Mouse (Mus musculus) lung, embryonic 16.5 days (tissue): ENCODE results near the gene Bbof1. TPM values are rescaled to one million over a fixed set of nuclear protein-coding genes. Genes with fewer than 3 reads are reported as not detected.
A peak's percentile ranks its signal among the peaks of the same experiment; 100 is the strongest.

ENCODE experiments used
- ATAC-seq: fragments of 200-750 bp; cut with Nextera tagmentation; 2 replicates; pipeline ENCODE4 v1.8.0; 2017; ENCODE audit warnings: low read depth, mild to moderate bottlenecking, moderate library complexity
- H3K27ac ChIP-seq: fragments of 300-500 bp; sonication (generic); 2 replicates; pipeline ENCODE4 v1.5.1; 2014; ENCODE audit warnings: mild to moderate bottlenecking, control low read depth, low read length
- H3K27me3 ChIP-seq: fragments of 300-500 bp; sonication (generic); 2 replicates; pipeline ENCODE4 v1.6.1; 2014; ENCODE audit warnings: low read depth, low read length, mixed read lengths; ENCODE audit not compliant: control insufficient read depth, insufficient read depth
- H3K36me3 ChIP-seq: fragments of 300-500 bp; sonication (generic); 2 replicates; pipeline ENCODE4 v1.6.1; 2014; ENCODE audit warnings: low read length; ENCODE audit not compliant: control insufficient read depth, insufficient read depth
- H3K4me1 ChIP-seq: fragments of 300-500 bp; sonication (generic); replicated peaks from 2 replicates; pipeline ENCODE4 v1.6.1; 2014; ENCODE audit warnings: low read length, mixed read lengths; ENCODE audit not compliant: control insufficient read depth, insufficient read depth
- H3K4me2 ChIP-seq: fragments of 300-500 bp; sonication (generic); 2 replicates; pipeline ENCODE4 v1.6.1; 2014; ENCODE audit warnings: low read depth, low read length, control low read depth
- H3K4me3 ChIP-seq: fragments of 300-500 bp; sonication (generic); 2 replicates; pipeline ENCODE4 v1.5.1; 2014; ENCODE audit warnings: mild to moderate bottlenecking, low read length, control low read depth
- H3K9ac ChIP-seq: fragments of 300-500 bp; sonication (generic); 2 replicates; pipeline ENCODE4 v1.6.1; 2014; ENCODE audit warnings: low read length, control low read depth
- H3K9me3 ChIP-seq: fragments of 300-500 bp; sonication (generic); 2 replicates; pipeline ENCODE4 v1.6.1; 2016; ENCODE audit warnings: low read length; ENCODE audit not compliant: control insufficient read depth
- WGBS: fragments of 180-500 bp; shearing (Covaris S2); extraction: QIAGEN DNeasy Blood & Tissue Kit; methylation state at CpG from one replicate; pipeline ENCODE4 v1.1.7; 2014; 5-methylcytosine and 5-hydroxymethylcytosine counted together
- polyA plus RNA-seq: library from polyadenylated mRNA; unstranded; fragments of >200 nt; fragmentation: Nextera tagmentation; extraction: Ambion mirVana; gene quantifications from 2 replicates; pipeline ENCODE4 v1.2.1, GENCODE M21; 2015

Bbof1 gene
- polyA plus RNA-seq, 1 experiment from 2014 or later: 3.5 TPM

DNA sequence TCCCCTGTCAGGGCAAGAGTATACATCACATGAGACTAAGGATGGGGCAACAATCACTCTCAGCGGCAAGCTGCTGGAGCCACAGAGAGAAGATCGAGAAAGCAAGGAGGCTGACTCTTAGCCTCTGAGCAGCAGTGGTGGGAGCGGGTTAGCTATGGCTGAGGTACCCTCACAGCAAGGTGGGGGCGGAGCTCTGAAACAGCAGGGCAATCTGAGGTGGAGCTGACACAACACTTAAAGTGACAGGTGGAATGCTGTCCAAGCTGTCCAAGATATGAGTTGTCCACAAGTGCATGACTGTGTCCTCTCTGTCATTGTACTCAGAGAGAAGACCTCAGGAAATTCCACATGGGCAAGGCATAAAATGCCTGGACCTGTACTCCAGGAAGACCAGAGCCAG is 26.5 kb upstream of the Bbof1 start:
- no peak for ATAC-seq
- no peaks in the 10 kb centered on the region for H3K27me3 ChIP-seq
- no peaks in the 10 kb centered on the region for H3K36me3 ChIP-seq
- H3K4me1 ChIP-seq: peaks cover 12% of the 10 kb centered on the region
- 69% methylated on average over 4 of the region's 4 CpGs for WGBS
- no peak overlapping the region for H3K27ac ChIP-seq
- H3K9ac ChIP-seq: no peak overlapping the region
- no peaks in the 10 kb centered on the region for H3K9me3 ChIP-seq
- no peak overlapping the region for H3K4me3 ChIP-seq
- no peak overlapping the region for H3K4me2 ChIP-seq

DNA sequence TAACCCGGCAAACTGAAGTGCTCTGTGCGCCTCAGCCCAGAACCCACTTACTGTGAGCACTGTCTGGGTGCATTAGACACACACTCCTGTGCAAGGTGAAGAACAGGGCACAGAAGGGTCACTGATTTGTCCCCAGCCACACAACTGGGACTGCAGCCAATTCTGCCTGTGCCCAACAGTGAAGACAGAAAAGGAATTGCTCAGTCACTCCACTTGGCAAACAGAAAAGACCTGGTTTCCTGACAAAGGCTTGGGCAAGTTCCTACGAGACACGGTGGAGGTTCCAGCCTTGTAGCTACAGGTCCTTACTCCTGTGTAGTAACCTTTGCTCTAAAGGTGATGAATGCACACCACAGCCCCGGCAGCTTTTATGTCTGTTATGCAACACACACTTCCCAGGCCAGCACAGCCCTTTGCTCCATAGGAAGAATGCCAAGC is 24.2 kb upstream of the Bbof1 start:
- Histone ChIP-seq H3K4me1 (peaks cover 12% of the 10 kb centered on the region), H3K9ac (no peak overlapping the region), H3K4me2 (no peak overlapping the region), H3K36me3 (no peaks in the 10 kb centered on the region), H3K27ac (peak overlapping the region; percentile 78), H3K27me3 (no peaks in the 10 kb centered on the region), H3K9me3 (no peaks in the 10 kb centered on the region), H3K4me3 (no peak overlapping the region)
- peak; percentile 86 for ATAC-seq
- WGBS: 32% methylated on average over 5 of the region's 5 CpGs

DNA sequence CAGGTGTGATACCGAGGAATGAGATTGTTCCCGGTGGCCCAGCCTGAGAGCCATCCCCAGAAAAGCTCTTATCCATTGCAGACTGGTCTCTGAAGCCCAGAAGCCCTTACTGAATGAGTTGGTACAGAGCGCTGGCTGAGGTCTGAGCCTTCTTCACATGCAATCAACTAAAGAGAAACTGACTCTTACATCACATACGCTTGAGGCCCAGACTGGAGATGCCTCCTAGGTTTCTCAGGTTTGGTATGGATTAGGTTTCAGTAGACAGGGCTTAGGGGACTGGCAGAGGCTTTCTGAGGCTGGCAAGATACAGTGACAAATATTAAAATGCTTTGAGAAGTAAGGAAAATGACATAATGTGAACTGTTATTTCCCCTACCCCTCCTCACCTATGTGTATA is 23.5 kb upstream of the Bbof1 start:
- no peak overlapping the region for H3K4me2 ChIP-seq
- H3K27me3 ChIP-seq: no peaks in the 10 kb centered on the region
- no peak overlapping the region for H3K4me3 ChIP-seq
- H3K36me3 ChIP-seq: no peaks in the 10 kb centered on the region
- no peak overlapping the region for H3K9ac ChIP-seq
- H3K27ac ChIP-seq: peak overlapping the region; percentile 78
- peaks cover 12% of the 10 kb centered on the region for H3K4me1 ChIP-seq
- 75% methylated on average over 4 of the region's 4 CpGs for WGBS
- no peak for ATAC-seq
- H3K9me3 ChIP-seq: no peaks in the 10 kb centered on the region

DNA sequence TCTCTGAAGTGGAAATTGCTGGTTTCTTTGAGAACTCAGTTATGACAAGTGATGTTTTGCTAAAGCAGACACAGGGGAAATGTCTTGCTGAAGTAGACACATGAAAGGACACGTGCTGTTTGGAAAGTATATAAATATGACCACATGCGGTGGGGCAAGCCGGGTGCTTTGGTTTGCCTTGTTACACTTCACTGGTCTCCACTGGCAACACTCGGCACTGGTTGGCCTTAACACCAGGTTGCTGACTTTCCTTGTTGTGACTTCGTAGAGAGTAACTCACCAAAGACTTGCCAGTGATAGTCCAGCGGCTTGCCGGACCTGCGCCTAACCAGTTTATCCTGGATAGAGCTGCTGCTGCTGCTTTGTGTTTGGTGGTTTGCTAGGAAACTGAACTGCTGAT is 20.8 kb upstream of the Bbof1 start:
- H3K4me3 ChIP-seq: no peak overlapping the region
- no peaks in the 10 kb centered on the region for H3K9me3 ChIP-seq
- H3K36me3 ChIP-seq: no peaks in the 10 kb centered on the region
- no peak overlapping the region for H3K9ac ChIP-seq
- no peak overlapping the region for H3K4me2 ChIP-seq
- WGBS: 81% methylated on average over 8 of the region's 8 CpGs
- no peaks in the 10 kb centered on the region for H3K27me3 ChIP-seq
- no peak for ATAC-seq
- no peak overlapping the region for H3K27ac ChIP-seq
- peaks cover 12% of the 10 kb centered on the region for H3K4me1 ChIP-seq

DNA sequence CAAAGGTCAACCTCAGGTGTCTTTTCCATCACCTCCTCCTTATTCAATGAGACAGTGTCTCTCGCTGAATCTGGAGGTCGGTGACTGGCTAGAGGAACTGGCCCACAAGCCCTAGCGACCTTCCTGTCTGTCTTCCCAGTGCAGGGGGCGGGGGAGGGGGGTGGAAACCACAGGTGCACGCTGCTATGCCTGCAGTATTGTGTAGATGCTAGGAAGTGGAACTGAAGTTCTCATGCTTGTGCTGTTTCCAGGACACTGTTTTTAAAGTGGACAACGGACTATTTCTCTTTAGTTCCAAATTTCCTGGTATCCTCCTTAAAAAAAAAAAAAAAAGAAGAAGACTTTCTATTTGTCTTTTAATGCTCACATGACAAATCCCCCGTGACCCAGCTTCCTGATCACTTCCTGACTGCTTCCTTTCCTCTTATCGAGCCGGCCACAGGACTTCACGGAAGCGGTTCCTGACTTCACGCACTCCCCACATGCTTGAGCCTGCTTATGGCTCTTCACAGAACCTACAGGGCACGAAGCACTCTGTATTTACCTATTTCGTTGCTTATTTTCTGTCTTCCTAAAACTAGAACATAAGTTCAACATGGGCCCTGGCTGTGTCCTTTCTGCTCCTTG is 20.0 kb upstream of the Bbof1 start:
- WGBS: 60% methylated on average over 14 of the region's 14 CpGs
- Histone ChIP-seq H3K27me3 (no peaks in the 10 kb centered on the region), H3K9ac (no peak overlapping the region), H3K9me3 (no peaks in the 10 kb centered on the region), H3K27ac (no peak overlapping the region), H3K36me3 (no peaks in the 10 kb centered on the region), H3K4me1 (peaks cover 12% of the 10 kb centered on the region), H3K4me2 (0 out of 2 replicates have a peak overlapping the region, but pooled peaks have one; percentile 12), H3K4me3 (no peak overlapping the region)
- no peak for ATAC-seq

DNA sequence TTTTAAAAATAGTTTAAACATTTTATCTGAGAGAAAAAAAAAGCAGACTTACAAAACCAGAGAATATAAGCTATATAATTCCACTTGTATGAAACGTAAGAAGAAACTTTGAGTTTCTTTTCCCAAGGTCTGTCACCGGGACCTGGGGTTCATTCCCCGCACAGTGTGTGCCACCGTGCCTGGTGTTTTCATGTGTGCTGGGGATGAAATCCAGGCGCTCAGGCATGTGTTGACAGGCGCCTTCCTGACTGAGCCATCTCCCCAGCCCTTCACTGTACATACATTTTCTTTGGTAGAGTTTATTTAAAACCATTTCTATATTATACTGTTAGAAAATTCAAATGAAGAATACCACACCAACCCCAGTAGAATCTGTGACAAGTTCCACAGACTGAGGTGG is 18.5 kb upstream of the Bbof1 start:
- no peaks in the 10 kb centered on the region for H3K36me3 ChIP-seq
- H3K27me3 ChIP-seq: no peaks in the 10 kb centered on the region
- WGBS: 79% methylated on average over 6 of the region's 6 CpGs
- no peak overlapping the region for H3K4me3 ChIP-seq
- peaks cover 5% of the 10 kb centered on the region for H3K4me1 ChIP-seq
- no peak overlapping the region for H3K9ac ChIP-seq
- H3K27ac ChIP-seq: no peak overlapping the region
- ATAC-seq: no peak
- no peaks in the 10 kb centered on the region for H3K9me3 ChIP-seq
- no peak overlapping the region for H3K4me2 ChIP-seq

DNA sequence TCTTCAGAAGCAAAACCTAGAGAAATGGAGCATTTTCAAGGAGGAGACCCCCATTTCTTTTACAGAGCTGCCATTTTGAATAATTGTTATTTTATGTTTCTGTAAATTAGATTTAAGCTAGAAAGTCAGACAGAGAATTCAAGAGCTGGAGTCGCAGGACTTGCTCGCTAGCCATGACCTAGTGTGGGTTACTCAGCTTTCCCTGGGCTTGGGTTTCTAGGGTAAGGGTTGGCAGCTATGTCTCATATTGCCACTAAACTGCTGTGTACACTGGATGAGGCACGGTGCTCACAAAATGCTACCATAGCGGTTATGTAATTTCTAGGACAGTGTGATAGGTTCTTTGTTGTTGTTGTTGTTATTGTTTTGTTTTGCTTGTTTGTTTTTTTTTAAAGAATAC is 16.2 kb upstream of the Bbof1 start:
- H3K4me2 ChIP-seq: no peak overlapping the region
- H3K4me3 ChIP-seq: no peak overlapping the region
- H3K9ac ChIP-seq: no peak overlapping the region
- no peaks in the 10 kb centered on the region for H3K27me3 ChIP-seq
- 96% methylated on average over 4 of the region's 4 CpGs for WGBS
- no peak overlapping the region for H3K27ac ChIP-seq
- no peak for ATAC-seq
- no peaks in the 10 kb centered on the region for H3K9me3 ChIP-seq
- H3K36me3 ChIP-seq: no peaks in the 10 kb centered on the region
- no peaks in the 10 kb centered on the region for H3K4me1 ChIP-seq

DNA sequence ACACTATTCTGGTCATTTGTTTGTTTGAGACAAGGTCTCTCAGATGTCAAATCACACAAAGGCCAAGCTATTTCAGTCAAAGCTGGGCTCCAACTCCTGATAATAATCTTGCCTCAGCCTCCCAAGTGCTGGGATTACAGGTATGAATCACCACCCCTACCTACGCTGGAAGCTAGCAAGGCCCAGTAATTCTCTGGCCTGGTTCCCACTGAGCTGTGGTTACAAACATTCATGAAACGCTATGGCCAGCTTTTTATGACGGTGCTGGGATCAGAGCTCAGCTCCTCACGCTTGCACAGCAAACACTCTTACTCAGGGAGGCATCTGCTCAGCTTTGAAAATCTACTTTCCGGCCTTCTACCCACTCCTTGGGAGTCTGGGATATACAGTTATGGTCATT is 15.0 kb upstream of the Bbof1 start:
- Histone ChIP-seq H3K4me3 (no peak overlapping the region), H3K27ac (no peak overlapping the region), H3K9ac (no peak overlapping the region), H3K4me1 (no peaks in the 10 kb centered on the region), H3K9me3 (no peaks in the 10 kb centered on the region), H3K27me3 (no peaks in the 10 kb centered on the region), H3K36me3 (no peaks in the 10 kb centered on the region), H3K4me2 (no peak overlapping the region)
- ATAC-seq: no peak
- 83% methylated on average over 5 of the region's 5 CpGs for WGBS

DNA sequence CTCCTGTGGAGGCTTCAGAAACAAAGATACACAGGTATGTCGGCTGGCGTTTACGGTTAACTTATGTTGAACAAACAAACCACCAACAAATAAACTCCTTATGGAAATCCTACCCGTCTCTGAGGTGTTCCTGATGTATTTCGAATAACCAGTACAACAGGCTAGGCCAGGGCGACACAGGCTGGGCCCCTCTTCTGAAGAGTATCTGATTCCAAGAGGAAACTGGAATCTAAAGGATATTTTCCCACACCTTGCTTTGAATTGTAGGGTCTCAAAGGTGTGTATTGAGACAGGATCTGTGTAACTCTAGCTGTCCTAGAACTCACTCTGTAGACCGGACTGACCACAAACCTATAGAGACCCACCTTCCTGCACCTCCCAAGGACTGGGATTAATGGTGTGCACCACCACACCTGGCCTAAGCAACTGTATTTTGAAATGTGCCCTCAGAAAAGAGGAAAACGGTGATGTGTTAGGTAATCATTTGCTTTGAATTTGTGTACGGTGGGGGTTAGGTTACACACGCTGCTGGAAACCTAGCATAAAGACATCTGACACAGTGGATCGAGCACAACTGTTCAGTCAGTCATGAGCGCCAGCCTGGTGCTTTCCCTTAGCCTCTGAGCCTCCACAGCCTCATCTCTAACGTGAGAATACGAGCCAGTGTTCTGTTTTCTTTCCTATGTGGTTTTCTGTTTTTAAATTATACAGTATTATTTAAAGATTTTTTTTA is 11.8 kb upstream of the Bbof1 start:
- no peak overlapping the region for H3K9ac ChIP-seq
- no peak for ATAC-seq
- no peaks in the 10 kb centered on the region; the same call in 1 of the 2 replicates for H3K4me1 ChIP-seq
- H3K4me2 ChIP-seq: no peak overlapping the region
- WGBS: 77% methylated on average over 14 of the region's 14 CpGs
- H3K4me3 ChIP-seq: no peak overlapping the region
- H3K27me3 ChIP-seq: no peaks in the 10 kb centered on the region
- no peaks in the 10 kb centered on the region for H3K9me3 ChIP-seq
- no peak overlapping the region for H3K27ac ChIP-seq
- no peaks in the 10 kb centered on the region for H3K36me3 ChIP-seq
